Mouse (Mus musculus): ENCODE results near the gene Zfp65.
"Not testable (repeated sequence)": the region's sequence is repeated elsewhere in the genome, so short reads cannot be mapped to it uniquely, and the experiment has no call there.

The Zfp65 gene

DNA sequence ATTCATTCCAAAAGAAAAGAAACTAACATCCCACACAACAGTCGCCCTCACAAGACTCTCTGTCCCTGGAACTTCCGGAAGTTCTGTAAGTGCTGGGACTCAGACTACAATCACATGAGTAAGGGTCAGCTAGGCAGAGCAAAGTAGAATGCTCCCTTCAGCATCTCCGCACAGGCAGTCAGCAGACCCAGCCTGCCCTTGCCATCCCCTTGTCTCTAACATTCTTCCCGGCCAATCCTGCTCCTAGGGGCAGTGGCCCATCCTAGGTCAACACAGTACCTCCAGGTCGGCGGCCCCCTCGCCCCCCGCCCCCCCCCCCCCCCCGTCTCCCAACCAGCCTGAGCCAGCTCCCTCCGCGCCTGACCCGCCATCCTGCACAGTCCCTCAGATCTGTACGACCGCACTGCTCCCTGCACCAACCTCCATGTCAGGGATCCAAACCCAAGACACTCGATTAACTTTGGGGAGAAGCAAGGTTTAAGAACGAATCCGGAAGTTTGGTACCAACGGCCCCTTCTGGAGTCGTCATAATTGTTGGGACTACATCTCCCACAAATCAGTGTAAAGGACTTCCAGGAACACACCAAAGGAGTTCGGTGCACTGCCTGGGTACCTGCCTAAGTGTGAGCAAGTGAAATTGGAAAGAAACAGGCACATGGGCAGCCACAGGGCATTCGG lies at the start of gene Zfp65:
Gene Zfp65, minus strand, starts transcription at position 533 of the 678 bp plus-strand sequence.
- H3K36me3 ChIP-seq (ENCODE audit: control insufficient read depth, insufficient read depth, low read length, poor library complexity, severe bottlenecking), result no peaks in the 10 kb centered on the region
- DNase-seq (ENCODE audit: low read depth, low spot score), result peak; percentile 61
- H3K27me3 ChIP-seq (ENCODE audit: control insufficient read depth, insufficient read depth, low read length, poor library complexity, severe bottlenecking), result no peaks in the 10 kb centered on the region

DNA sequence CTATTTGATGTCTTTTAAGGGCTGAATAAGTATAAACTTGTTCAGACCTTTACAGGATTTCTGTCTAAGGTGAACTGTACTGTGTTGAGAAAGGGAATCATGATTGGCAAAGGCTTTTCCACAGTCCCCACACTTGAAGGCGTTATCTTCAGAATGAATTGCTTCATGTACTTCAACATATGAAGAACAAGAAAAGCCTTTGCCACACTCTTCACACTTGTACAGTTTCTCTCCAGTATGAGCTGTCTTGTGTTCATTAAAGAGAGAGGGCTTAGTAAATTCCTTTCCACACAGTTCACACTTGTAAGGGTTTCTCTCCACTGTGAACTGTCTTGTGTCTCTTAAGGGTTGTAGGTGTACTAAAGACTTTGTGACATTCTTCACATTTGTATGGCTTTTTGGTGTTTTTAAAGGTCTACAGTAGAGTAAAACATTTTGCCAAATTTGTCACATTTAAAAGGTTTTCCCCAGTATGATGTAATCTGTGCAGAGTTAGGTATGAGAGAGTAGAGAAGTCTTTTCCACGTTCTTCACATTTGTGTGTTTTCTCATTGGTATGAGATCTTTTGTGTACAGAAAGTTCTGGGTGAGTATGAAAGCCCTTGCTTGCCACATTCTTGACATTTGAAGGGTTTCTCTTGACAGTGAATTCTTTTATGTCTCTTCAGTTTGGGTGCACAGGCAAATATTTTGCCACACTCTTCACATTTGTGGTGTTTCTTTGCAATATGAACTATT lies 34.2 kb upstream of the Zfp65 start:
- Histone ChIP-seq H3K27me3 (ENCODE audit: control insufficient read depth, insufficient read depth, low read length, poor library complexity, severe bottlenecking) (no peaks in the 10 kb centered on the region; the same call in 1 of the 2 replicates), H3K36me3 (ENCODE audit: control insufficient read depth, insufficient read depth, low read length, poor library complexity, severe bottlenecking) (no peaks in the 10 kb centered on the region)
- DNase-seq (ENCODE audit: low read depth, low spot score), result no peak

DNA sequence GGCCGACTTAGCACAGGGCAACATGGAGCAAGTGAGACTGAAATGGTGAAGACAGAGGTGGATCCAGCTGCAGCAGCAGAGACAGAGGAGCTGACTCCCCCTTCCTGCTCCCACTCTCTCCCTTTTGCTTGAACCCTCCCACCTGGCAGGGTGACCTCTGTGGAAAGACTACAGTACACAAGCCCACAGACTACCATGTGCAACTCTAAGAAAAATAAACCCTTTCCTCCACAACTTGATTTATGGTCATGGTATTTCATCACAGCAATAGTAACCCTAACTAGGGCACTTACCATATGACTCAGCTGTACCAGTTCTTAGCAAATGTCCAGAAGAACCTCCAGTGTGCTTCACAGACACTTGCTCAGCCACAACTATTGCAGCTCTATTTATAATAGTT lies 31.0 kb upstream of the Zfp65 start:
- H3K36me3 ChIP-seq (ENCODE audit: control insufficient read depth, insufficient read depth, low read length, poor library complexity, severe bottlenecking), result no peaks in the 10 kb centered on the region
- H3K27me3 ChIP-seq (ENCODE audit: control insufficient read depth, insufficient read depth, low read length, poor library complexity, severe bottlenecking), result no peaks in the 10 kb centered on the region
- DNase-seq (ENCODE audit: low read depth, low spot score), result no peak

DNA sequence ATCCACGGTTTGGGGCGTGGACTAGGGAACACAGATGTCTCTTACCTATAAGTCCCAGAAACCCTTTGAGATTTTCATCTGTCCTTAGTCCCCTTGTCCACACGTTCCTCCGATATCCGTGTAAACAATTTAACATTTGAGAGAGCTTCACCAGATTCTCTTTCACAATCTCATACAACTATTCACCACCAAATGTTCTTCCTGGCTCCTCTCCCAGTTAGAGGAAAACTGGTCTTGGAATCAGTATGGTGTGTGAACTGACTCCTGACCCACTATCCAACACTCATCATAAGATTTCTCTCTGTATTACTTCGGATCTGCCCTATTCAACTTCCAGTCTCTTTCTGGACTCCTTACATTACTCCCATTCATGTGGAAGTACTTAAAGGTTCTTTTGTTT lies 26.8 kb upstream of the Zfp65 start:
- DNase-seq (ENCODE audit: low read depth, low spot score), result no peak
- H3K27me3 ChIP-seq (ENCODE audit: control insufficient read depth, insufficient read depth, low read length, poor library complexity, severe bottlenecking), result no peaks in the 10 kb centered on the region
- H3K36me3 ChIP-seq (ENCODE audit: control insufficient read depth, insufficient read depth, low read length, poor library complexity, severe bottlenecking), result 0 out of 2 replicates have a peak, but pooled peaks cover 4% of the 10 kb centered on the region

DNA sequence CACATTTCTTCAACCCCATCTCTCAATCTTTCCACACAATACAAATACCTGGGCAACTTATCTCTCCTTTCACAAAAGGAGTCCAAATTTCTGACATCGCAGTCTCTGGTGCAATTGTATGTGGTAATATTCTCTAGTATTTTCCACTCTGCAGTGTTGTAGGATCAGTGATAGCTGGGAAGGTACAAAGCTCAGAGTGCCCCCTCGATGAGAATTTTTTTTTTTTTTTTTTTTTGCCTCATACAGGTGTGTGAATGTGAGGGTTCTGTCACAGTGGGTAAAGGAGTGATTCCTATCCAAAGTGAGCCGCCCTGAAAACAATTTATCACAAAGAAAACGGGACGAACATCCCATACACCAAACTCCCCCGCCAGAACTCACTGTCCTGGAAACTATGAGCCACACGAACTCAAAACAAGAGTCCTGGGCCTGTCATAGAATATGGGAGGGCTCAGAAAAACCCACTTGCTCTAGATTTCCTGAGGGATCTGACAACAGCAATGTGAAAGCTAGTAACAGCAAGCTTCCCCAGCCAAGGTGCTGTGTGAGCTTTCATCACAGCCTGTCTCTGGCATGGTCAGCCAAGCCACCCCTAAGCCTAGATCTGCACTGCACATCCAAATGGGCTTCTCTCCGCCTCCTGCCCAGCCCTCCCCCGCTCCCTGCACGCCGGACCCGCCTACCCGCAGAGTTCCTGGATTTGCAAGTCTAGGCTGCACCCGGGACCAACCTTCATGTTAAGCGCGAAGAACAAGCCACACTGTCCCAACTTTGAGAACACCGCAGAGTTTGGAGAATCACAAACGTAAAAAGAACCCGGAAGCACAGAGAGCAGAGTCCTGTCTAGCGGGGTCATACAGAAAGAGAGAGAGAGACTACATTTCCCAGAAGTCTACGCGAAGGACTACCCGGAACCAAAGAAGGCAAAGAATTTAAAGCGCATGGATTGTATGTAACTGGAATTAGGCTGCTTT lies 25.6 kb upstream of the Zfp65 start, which contains the start of gene Zfp85:
Gene Zfp85, minus strand, starts transcription at position 896 of the 974 bp plus-strand sequence.
- peak; percentile 76 for DNase-seq (ENCODE audit: low read depth, low spot score)
- Histone ChIP-seq H3K36me3 (ENCODE audit: control insufficient read depth, insufficient read depth, low read length, poor library complexity, severe bottlenecking) (0 out of 2 replicates have a peak, but pooled peaks cover 4% of the 10 kb centered on the region), H3K27me3 (ENCODE audit: control insufficient read depth, insufficient read depth, low read length, poor library complexity, severe bottlenecking) (no peaks in the 10 kb centered on the region)

DNA sequence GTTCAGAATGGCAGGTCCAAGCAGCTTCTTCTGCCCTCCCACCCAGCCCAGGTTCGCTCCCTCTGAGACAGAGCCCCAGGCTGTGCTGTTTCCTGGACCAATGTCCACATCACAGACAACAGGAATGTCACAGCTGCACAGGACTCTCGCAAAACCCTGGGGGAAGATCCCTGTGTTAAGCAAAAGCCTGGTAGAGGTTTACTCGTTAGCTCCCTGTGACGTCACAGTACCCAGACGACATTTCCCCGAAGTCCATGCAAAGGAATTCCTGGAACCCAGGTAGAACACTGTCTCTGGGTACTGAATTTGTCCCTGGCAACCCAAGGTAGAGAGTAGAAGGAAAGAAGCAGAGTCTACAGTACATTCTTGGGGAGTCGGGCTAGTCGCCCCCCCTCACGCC lies 14.9 kb upstream of the Zfp65 start:
- no peaks in the 10 kb centered on the region; the same call in 1 of the 2 replicates for H3K36me3 ChIP-seq (ENCODE audit: control insufficient read depth, insufficient read depth, low read length, poor library complexity, severe bottlenecking)
- H3K27me3 ChIP-seq (ENCODE audit: control insufficient read depth, insufficient read depth, low read length, poor library complexity, severe bottlenecking), result no peaks in the 10 kb centered on the region; the same call in 1 of the 2 replicates
- DNase-seq (ENCODE audit: low read depth, low spot score), result no peak

DNA sequence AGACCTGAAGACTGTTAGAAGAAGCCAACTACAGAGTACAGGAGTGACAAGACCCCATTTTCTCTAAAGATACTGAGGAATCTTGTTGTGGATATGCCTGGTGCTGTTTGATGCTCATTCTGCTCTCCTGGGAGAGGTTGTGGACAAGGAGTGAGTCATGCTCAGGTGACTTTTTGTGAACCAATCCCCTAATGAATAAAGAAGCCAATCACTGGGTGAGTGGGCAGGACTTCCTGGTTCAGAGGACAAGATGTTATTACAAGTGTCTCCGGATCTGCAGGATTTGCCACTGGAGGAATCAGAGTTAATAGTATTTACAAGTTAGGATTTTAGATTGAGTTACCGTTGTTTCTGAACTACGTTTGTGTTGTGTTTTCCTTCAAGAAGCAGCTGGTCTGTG lies 14.0 kb upstream of the Zfp65 start:
- DNase-seq (ENCODE audit: low read depth, low spot score), result no peak
- no peaks in the 10 kb centered on the region for H3K36me3 ChIP-seq (ENCODE audit: control insufficient read depth, insufficient read depth, low read length, poor library complexity, severe bottlenecking)
- no peaks in the 10 kb centered on the region; the same call in 1 of the 2 replicates for H3K27me3 ChIP-seq (ENCODE audit: control insufficient read depth, insufficient read depth, low read length, poor library complexity, severe bottlenecking)

DNA sequence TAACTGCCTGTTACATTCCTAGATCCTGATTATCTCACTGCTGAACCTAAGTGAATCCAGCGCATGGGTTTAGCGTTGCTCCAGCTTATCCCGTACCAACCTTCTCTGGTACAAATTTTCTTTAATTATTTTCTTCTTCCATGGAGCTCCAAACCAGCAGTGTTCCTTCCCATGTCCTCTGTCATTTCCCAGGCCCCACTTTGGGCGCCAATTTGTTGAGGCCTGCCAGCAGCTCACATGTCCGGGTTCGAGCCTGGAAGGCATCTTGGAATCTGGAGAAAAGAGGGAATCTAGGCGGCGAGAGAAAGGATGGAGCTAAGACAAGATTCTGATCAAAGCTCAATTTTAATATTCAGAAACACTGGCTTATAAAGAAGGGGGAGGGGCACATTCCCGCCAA lies 5.4 kb upstream of the Zfp65 start:
- DNase-seq (ENCODE audit: low read depth, low spot score); H3K27me3 ChIP-seq (ENCODE audit: control insufficient read depth, insufficient read depth, low read length, poor library complexity, severe bottlenecking); H3K36me3 ChIP-seq (ENCODE audit: control insufficient read depth, insufficient read depth, low read length, poor library complexity, severe bottlenecking): not testable (repeated sequence)

DNA sequence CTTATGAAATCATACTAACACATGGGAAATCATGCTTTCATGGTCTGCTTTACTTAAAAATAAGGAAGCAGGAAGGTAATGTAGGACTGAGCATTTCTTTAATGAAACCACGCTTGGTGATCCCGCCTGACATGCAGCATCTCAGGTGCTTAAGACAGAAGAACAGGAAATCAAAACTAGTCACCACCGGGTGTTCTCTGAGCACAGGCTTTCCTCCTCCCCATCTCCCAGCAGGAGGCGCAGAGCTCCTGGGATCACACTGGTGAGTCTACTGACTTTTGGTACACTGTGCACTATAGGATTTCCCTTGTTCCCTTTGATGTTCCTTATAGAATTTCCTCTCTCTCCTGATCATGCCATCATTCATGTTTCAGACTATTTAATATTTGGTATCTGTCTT lies 468 bp upstream of the Zfp65 start:
- not testable (repeated sequence) for H3K27me3 ChIP-seq (ENCODE audit: control insufficient read depth, insufficient read depth, low read length, poor library complexity, severe bottlenecking); H3K36me3 ChIP-seq (ENCODE audit: control insufficient read depth, insufficient read depth, low read length, poor library complexity, severe bottlenecking)
- DNase-seq (ENCODE audit: low read depth, low spot score), result peak; percentile 23

DNA sequence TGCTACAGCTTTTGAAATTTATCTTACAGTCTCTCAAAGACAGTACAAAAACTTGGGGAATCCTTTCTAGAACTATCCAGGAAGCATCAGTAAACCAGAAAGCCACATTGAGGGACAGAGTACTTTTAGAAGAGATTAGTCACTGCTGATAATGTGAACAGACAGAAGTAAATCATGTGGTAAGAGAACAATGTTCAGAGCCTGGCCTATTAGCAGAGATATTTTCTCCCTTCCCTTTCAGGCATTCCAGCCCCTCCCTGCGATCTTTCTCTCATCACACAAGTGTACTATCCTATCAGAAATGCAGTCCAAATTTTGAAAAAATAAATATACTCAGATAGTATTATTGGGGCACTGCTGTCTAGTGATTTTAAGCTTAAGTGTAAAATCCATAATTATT lies 867 bp downstream of the Zfp65 start:
- H3K27me3 ChIP-seq (ENCODE audit: control insufficient read depth, insufficient read depth, low read length, poor library complexity, severe bottlenecking), result no peaks in the 10 kb centered on the region
- no peak for DNase-seq (ENCODE audit: low read depth, low spot score)
- H3K36me3 ChIP-seq (ENCODE audit: control insufficient read depth, insufficient read depth, low read length, poor library complexity, severe bottlenecking), result no peaks in the 10 kb centered on the region

DNA sequence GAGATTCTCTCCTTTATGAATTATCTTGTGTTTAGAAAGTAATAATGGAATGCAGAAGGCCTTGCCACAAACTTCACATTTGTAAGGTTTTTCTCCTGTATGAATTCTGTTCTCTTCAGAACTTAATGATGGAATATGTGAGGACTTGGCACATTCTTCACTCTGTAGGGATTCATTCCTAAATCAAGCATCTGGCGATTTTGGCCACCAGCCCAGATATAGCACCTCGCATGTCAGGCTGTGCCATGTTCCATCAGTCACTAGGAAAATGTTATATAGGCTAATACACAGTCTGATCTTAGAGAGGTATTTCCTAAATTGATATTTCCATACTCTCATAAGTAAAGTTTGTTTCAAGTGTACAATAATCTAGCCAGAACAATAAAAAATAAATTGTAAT lies 3.6 kb downstream of the Zfp65 start:
- not testable (repeated sequence) for H3K36me3 ChIP-seq (ENCODE audit: control insufficient read depth, insufficient read depth, low read length, poor library complexity, severe bottlenecking); DNase-seq (ENCODE audit: low read depth, low spot score); H3K27me3 ChIP-seq (ENCODE audit: control insufficient read depth, insufficient read depth, low read length, poor library complexity, severe bottlenecking)

DNA sequence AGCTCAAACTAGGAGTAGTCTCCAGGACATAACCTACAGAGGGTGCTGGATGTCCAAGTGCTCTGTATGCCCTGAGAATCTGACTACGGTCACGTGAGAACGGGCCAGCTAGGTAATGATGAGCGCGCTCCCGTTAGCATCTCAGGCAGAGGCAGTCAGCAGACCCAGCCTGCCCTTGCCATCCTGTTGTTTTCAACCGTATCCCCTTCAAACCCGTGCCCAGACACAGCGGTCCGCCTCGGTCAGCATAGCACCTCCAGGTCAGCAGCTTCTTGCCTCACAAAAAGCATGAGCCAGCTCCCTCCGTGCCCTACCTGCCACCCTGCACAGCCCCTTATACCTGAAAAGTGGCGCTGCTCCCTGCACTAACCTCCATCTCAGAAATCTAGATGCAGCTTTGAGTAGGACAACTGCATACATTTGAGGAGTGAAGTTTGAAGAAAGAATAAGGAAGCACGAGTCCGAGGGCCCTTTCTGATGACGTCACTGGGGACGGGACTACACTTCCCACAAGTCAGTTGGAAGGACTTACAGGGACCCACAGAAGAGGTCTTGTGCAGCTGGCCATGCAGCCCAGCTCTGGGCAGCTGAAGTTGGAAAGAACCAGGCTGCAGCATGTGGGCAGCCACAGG lies 5.0 kb downstream of the Zfp65 start:
- peak; percentile 92 for DNase-seq (ENCODE audit: low read depth, low spot score)
- no peaks in the 10 kb centered on the region for H3K36me3 ChIP-seq (ENCODE audit: control insufficient read depth, insufficient read depth, low read length, poor library complexity, severe bottlenecking)
- H3K27me3 ChIP-seq (ENCODE audit: control insufficient read depth, insufficient read depth, low read length, poor library complexity, severe bottlenecking), result no peaks in the 10 kb centered on the region

DNA sequence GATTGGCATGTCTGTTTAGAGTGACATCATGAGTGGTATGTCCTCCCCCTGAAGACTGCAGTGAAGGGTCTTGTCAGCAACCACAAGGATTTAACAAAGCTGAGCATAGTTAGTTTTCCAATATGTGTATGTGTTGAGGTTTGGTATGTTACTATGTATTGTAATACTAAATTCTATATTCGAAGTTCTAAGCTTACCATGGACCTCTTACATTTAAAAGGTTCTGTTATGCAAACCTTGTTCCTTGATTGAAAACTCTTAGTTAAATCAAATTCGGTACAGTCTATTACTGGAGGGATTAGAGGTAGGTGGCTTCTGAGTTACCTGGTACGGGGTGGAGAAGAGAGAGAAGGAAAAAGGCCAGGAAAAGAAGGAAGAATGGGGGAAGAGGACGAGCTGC lies 42.0 kb downstream of the Zfp65 start, which contains the start of gene Zfp738:
Gene Zfp738, minus strand, starts transcription at position 101 of the 400 bp plus-strand sequence.
- Histone ChIP-seq H3K27me3 (ENCODE audit: control insufficient read depth, insufficient read depth, low read length, poor library complexity, severe bottlenecking) (no peaks in the 10 kb centered on the region), H3K36me3 (ENCODE audit: control insufficient read depth, insufficient read depth, low read length, poor library complexity, severe bottlenecking) (no peaks in the 10 kb centered on the region)
- no peak for DNase-seq (ENCODE audit: low read depth, low spot score)

DNA sequence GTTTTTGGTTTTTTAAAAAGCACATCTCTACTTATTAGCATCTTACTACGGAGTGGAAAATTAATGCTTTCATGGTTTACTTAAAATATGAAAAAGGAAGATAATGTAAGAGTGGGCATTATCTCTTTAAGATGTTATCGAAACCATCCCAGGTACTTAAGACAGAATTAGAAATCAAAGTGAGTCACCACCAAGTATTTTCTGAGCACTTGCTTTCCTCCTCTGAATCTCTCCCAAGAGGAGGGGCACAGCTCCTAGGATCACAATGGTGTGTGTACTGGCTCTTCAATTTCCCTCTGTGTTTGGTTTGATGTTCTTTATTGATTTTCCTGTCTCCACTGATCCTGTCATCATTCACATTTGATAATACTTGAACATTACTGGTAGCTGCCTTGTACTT lies 45.1 kb downstream of the Zfp65 start:
- not testable (repeated sequence) for H3K36me3 ChIP-seq (ENCODE audit: control insufficient read depth, insufficient read depth, low read length, poor library complexity, severe bottlenecking); H3K27me3 ChIP-seq (ENCODE audit: control insufficient read depth, insufficient read depth, low read length, poor library complexity, severe bottlenecking)

More for the DNA sequence above, 45.1 kb downstream of the Zfp65 start:
- not testable (repeated sequence) for DNase-seq (ENCODE audit: low read depth, low spot score)
